Mouse (Mus musculus): ENCODE results near the gene Notch2. TPM values are rescaled to one million over a fixed set of nuclear protein-coding genes. Genes with fewer than 3 reads are reported as not detected.
A peak's percentile ranks its signal among the peaks of the same experiment; 100 is the strongest.

Gene Notch2
- total and polyA plus RNA-seq, 2 experiments from 2014 or later: 8.1 to 28.4 TPM

DNA sequence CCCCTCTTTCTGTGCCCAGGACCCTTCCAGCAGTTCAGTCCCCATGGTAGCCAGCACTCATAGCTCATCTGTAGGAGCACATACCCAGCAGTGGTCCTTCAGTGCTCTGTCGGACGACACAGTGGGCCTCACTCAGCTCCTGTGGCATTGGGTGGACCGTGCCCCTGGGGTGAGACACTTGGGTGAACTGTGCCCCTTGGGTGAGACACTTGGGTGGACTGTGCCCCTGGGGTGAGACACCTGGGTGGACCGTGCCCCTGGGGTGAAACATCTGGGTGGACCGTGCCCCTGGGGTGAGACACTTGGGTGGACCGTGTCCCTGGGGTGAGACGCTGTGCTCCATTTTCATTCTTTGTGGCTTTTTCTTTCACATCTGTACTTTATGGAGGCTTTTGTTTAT lies 83.7 kb downstream of the Notch2 start:
- ATAC-seq (no peak), DNase-seq (no peak)
- no peak overlapping the region for H3K9ac ChIP-seq
- no peaks in the 10 kb centered on the region for H3K4me1 ChIP-seq (ENCODE audit: insufficient read depth)
- no peaks in the 10 kb centered on the region for H3K27me3 ChIP-seq (ENCODE audit: insufficient read depth, low read length)
- no peak overlapping the region for H3K4me2 ChIP-seq (ENCODE audit: low read depth)
- no peak overlapping the region for H3K4me3 ChIP-seq (ENCODE audit: low read depth, low read length)
- no peak for TF ChIP-seq CTCF (IDR thresholded peaks at IDR 0.05; ENCODE audit: low read depth)
- peaks cover 3% of the 10 kb centered on the region; the same call in 1 of the 2 replicates for H3K36me3 ChIP-seq (ENCODE audit: insufficient read depth)
- H3K27ac ChIP-seq (ENCODE audit: low read depth, low read length): no peak overlapping the region
- 97% methylated on average over 7 of the region's 7 CpGs for WGBS
- no peaks in the 10 kb centered on the region for H3K9me3 ChIP-seq (ENCODE audit: low read length)

DNA sequence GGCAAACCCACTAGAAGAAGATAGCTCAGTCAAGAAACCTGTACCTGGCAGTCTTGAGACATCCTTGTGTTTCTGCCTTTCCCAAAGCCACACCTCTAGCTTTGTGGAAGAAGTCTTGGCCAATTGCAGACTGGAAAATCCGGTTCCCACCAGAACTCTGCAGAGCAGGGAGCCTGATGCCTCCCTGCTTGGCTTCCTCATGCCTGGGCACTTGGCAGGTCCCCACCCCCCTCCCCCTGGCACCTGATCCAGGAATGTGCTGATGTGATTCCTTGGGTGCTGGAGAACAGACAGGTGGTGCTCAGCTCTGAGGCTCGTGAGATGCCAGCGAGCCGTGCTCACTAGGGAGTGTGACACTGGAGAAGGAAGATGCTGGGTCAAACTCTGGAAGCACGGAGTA lies 85.3 kb downstream of the Notch2 start:
- Histone ChIP-seq H3K4me3 (ENCODE audit: low read depth, low read length) (no peak overlapping the region), H3K27me3 (ENCODE audit: insufficient read depth, low read length) (no peaks in the 10 kb centered on the region), H3K4me2 (ENCODE audit: low read depth) (no peak overlapping the region), H3K27ac (ENCODE audit: low read depth, low read length) (no peak overlapping the region), H3K36me3 (ENCODE audit: insufficient read depth) (peaks cover 11% of the 10 kb centered on the region), H3K9ac (no peak overlapping the region), H3K4me1 (ENCODE audit: insufficient read depth) (no peaks in the 10 kb centered on the region), H3K9me3 (ENCODE audit: low read length) (0 out of 2 replicates have a peak, but pooled peaks cover 4% of the 10 kb centered on the region)
- WGBS: 81% methylated on average over 5 of the region's 5 CpGs
- no peak for ATAC-seq
- DNase-seq: no peak
- no peak for TF ChIP-seq CTCF (IDR thresholded peaks at IDR 0.05; ENCODE audit: low read depth)

DNA sequence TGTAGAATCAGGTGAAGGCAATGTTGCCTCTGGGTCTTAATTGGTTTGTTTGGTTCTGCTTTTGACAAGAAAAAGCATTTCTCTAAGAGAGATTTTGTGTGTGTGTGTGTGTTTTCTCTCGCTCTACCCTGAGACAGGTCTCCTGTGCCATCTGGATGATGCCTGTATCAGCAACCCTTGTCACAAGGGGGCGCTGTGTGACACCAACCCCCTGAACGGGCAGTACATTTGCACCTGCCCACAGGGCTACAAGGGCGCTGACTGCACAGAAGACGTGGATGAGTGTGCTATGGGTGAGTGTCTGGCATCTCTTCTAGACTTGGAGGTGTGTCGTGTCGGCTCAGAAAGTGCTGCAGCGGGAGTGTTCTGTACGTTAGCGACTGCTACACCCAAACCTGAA lies 86.0 kb downstream of the Notch2 start:
- no peak overlapping the region for H3K27ac ChIP-seq (ENCODE audit: low read depth, low read length)
- H3K4me1 ChIP-seq (ENCODE audit: insufficient read depth): no peaks in the 10 kb centered on the region
- 0 out of 2 replicates have a peak, but pooled peaks cover 4% of the 10 kb centered on the region for H3K9me3 ChIP-seq (ENCODE audit: low read length)
- TF ChIP-seq CTCF (IDR thresholded peaks at IDR 0.05; ENCODE audit: low read depth): peak; percentile 45
- DNase-seq (no peak), ATAC-seq (no peak)
- 84% methylated on average over 10 of the region's 10 CpGs for WGBS
- peaks cover 11% of the 10 kb centered on the region for H3K36me3 ChIP-seq (ENCODE audit: insufficient read depth)
- H3K4me2 ChIP-seq (ENCODE audit: low read depth): no peak overlapping the region
- no peak overlapping the region for H3K4me3 ChIP-seq (ENCODE audit: low read depth, low read length)
- no peak overlapping the region for H3K9ac ChIP-seq
- no peaks in the 10 kb centered on the region for H3K27me3 ChIP-seq (ENCODE audit: insufficient read depth, low read length)

DNA sequence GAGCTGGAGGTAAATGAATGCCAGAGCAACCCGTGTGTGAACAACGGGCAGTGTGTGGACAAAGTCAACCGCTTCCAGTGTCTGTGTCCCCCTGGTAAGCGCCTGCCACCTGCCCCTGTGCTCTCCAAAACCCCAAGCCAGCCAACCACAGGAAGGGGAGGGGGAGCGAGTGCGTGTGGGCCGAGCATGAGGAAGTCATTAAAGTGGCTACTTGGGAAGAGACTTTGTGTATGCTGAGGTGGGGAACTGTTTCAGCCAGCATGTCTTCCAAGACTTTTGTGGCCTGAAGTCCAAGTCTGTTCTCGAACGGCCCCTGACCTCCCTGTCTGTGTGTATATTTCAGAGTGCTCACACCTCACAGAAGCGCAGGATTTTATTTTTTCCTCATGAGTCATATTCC lies 88.2 kb downstream of the Notch2 start:
- Histone ChIP-seq H3K27ac (ENCODE audit: low read depth, low read length) (no peak overlapping the region), H3K9ac (no peak overlapping the region), H3K36me3 (ENCODE audit: insufficient read depth) (peaks cover 11% of the 10 kb centered on the region), H3K4me3 (ENCODE audit: low read depth, low read length) (no peak overlapping the region), H3K4me1 (ENCODE audit: insufficient read depth) (peaks cover 14% of the 10 kb centered on the region), H3K27me3 (ENCODE audit: insufficient read depth, low read length) (no peaks in the 10 kb centered on the region), H3K9me3 (ENCODE audit: low read length) (0 out of 2 replicates have a peak, but pooled peaks cover 4% of the 10 kb centered on the region), H3K4me2 (ENCODE audit: low read depth) (no peak overlapping the region)
- no peak for TF ChIP-seq CTCF (IDR thresholded peaks at IDR 0.05; ENCODE audit: low read depth)
- DNase-seq (no peak), ATAC-seq (no peak)
- WGBS: 81% methylated on average over 10 of the region's 10 CpGs

DNA sequence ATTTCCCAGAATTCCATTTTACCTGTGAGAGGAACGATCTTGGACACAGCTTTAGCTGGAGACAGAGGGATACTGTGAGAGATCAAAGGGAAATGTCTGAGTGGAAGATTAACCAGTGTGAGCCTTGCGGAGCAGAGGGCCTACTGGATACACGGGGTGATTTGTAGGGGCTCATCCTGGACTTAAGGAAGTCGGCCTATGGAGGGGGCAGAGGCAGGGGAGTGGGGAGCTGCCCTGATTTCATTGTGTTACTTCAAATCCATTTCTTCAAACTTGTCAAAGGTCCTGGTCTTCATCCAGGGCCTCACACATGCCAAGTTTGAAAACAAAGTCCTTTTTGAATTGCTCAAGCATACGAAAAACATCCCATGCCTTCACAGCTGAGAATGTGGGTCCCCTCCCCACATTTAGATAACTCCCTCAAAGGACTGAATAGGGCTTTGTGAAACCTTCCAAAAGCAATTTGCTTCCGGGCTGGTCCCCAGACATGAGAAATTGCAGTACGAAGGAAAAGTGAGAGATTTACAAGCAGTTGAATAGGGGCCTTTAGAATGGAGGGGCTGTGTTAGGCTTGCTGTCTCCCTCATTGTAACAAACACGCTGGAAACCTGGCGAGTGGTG lies 91.6 kb downstream of the Notch2 start:
- 0 out of 2 replicates have a peak, but pooled peaks cover 4% of the 10 kb centered on the region for H3K9me3 ChIP-seq (ENCODE audit: low read length)
- peak; percentile 47 for DNase-seq
- H3K4me3 ChIP-seq (ENCODE audit: low read depth, low read length): no peak overlapping the region
- no peaks in the 10 kb centered on the region for H3K27me3 ChIP-seq (ENCODE audit: insufficient read depth, low read length)
- H3K4me2 ChIP-seq (ENCODE audit: low read depth): no peak overlapping the region
- H3K4me1 ChIP-seq (ENCODE audit: insufficient read depth): peaks cover 24% of the 10 kb centered on the region
- peak overlapping the region; percentile 29 for H3K27ac ChIP-seq (ENCODE audit: low read depth, low read length)
- H3K36me3 ChIP-seq (ENCODE audit: insufficient read depth): peaks cover 11% of the 10 kb centered on the region
- 19% methylated on average over 9 of the region's 9 CpGs for WGBS
- TF ChIP-seq CTCF (IDR thresholded peaks at IDR 0.05; ENCODE audit: low read depth): no peak
- ATAC-seq: peak; percentile 16
- H3K9ac ChIP-seq: no peak overlapping the region

DNA sequence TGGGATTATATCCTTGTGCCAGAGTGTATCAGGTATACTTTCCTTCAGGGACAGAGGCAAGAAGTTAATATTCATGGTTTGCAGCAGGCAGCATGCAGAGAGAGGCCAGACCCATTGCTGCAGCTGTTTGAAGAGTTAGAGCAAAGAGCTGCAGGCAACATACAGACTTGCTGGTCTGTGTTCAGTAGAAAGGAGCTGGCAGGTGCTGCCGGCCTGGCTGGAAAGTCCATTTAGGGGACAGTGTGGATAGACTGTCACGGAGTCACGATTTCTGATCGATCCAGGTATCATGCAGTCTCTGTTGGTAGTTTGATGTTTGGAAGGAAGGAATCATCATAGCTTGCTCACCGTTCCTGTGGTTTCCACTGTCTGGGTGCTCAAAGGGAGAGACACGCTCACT lies 92.2 kb downstream of the Notch2 start:
- TF ChIP-seq CTCF (IDR thresholded peaks at IDR 0.05; ENCODE audit: low read depth): no peak
- H3K9me3 ChIP-seq (ENCODE audit: low read length): 0 out of 2 replicates have a peak, but pooled peaks cover 4% of the 10 kb centered on the region
- WGBS: 43% methylated on average over 6 of the region's 6 CpGs
- H3K4me3 ChIP-seq (ENCODE audit: low read depth, low read length): no peak overlapping the region
- DNase-seq (peak; percentile 35), ATAC-seq (no peak)
- H3K27ac ChIP-seq (ENCODE audit: low read depth, low read length): peak overlapping the region; percentile 22; the same call in 1 of the 2 replicates
- peaks cover 24% of the 10 kb centered on the region for H3K4me1 ChIP-seq (ENCODE audit: insufficient read depth)
- H3K36me3 ChIP-seq (ENCODE audit: insufficient read depth): peaks cover 11% of the 10 kb centered on the region
- no peak overlapping the region for H3K4me2 ChIP-seq (ENCODE audit: low read depth)
- no peak overlapping the region for H3K9ac ChIP-seq
- H3K27me3 ChIP-seq (ENCODE audit: insufficient read depth, low read length): no peaks in the 10 kb centered on the region

DNA sequence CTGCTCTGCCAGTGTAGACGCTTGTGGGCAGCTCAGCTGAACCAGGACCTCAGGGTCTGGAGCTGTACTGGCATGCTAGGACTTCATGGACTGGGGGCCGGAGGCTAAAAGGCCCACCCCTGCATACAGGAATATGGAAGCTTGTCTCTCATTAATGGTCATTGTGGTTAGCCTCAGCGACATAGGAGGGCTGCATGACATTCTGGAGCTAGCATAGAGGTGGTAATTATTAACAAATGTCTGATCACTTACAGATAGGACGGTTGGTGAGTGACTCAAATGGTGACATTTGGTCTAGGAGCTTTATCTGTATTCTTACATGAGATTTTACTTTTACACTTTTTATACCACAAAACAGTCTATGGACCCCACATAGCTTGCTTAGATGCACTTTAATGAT lies 92.8 kb downstream of the Notch2 start:
- peaks cover 8% of the 10 kb centered on the region for H3K36me3 ChIP-seq (ENCODE audit: insufficient read depth)
- no peak for ATAC-seq
- TF ChIP-seq CTCF (IDR thresholded peaks at IDR 0.05; ENCODE audit: low read depth): no peak

More for the DNA sequence above, 92.8 kb downstream of the Notch2 start:
- Histone ChIP-seq H3K4me3 (ENCODE audit: low read depth, low read length) (no peak overlapping the region), H3K9me3 (ENCODE audit: low read length) (0 out of 2 replicates have a peak, but pooled peaks cover 4% of the 10 kb centered on the region), H3K4me2 (ENCODE audit: low read depth) (no peak overlapping the region), H3K27ac (ENCODE audit: low read depth, low read length) (peak overlapping the region; percentile 62; the same call in 1 of the 2 replicates), H3K4me1 (ENCODE audit: insufficient read depth) (peaks cover 24% of the 10 kb centered on the region), H3K27me3 (ENCODE audit: insufficient read depth, low read length) (no peaks in the 10 kb centered on the region), H3K9ac (no peak overlapping the region)
- DNase-seq: no peak
- WGBS: 49% methylated on average over 4 of the region's 4 CpGs
